Mouse (Mus musculus): Measurements from ENCODE around the gene Rps6ka2.

The Rps6ka2 gene

DNA sequence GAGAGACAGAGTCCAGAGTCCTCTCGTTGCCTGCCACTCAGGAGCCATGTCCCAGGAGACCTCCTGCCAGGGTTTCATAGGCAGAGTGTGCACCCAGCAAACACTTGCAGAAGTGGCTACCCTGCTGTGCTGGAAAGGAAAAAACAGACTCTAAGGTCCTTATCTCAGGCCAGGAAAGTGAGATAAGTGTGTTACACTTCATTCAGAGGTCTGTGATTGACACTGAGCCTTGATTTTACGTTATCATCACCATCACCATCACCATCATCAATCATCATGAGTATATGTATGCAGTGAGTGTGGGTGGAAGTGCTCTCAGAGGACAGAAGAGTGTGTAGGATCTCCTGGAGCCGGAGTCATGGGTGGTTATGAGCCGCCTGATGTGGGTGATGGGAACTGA lies 51.4 kb downstream of the Rps6ka2 start:
- no peak for DNase-seq (ENCODE audit: low read depth)

DNA sequence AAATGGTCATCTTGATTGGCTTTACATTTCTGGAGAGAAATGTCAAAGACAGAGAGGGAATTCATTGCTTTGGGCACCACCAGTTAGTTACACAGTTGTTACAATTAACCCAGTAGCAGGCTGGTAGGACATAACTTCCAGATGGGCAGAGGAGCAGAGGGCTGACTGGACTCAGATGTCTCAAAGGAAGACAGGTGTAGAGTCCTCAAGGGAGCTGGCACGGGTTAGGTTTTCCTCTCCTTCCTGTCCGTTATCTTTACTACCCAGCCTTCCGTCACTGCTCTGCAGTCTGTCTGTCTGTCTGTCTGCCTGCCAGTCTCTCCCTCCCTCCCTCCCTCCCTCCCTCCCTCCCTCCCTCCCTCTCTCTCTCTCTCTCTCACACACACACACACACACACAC lies 52.3 kb downstream of the Rps6ka2 start:
- DNase-seq (ENCODE audit: low read depth): no peak

DNA sequence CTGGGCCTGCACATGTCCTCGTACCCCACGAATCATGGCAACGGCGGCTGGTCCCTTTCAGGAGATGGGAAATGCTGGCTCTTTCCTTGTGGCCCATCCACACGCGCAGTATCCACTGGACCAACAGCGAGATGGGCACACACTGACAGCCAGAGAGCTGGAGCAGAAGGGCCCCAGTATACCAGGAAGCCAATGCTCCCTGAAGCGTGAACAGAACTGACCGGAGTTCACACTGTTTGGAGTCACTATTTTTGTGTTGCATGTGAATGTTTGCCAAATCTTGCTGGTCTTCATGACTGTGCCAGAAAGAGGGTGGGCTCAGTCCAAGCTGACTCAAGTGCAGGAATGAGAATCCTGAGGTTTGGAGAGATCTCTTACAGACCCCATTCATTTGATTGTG lies 58.6 kb downstream of the Rps6ka2 start:
- no peak for DNase-seq (ENCODE audit: low read depth)

DNA sequence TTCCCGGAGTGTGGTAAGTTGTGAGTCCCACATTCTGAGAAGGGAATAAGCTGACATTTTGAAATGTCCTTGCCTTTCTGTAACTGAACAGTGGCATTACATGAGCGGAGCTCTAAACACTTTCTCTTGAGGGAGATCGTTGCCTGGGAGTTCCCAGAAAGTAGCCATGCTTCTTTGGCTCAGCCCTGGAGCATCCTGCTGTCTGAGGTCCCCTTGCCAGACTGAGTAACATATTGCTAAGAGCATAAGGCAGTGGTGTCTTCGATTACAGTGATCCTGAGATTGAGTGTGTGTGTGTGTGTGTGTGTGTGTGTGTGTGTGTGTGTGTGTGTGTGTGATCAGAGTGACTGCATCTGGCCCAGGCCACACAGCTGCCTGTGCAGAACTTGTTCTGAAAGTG lies 61.4 kb downstream of the Rps6ka2 start:
- DNase-seq (ENCODE audit: low read depth): no peak

DNA sequence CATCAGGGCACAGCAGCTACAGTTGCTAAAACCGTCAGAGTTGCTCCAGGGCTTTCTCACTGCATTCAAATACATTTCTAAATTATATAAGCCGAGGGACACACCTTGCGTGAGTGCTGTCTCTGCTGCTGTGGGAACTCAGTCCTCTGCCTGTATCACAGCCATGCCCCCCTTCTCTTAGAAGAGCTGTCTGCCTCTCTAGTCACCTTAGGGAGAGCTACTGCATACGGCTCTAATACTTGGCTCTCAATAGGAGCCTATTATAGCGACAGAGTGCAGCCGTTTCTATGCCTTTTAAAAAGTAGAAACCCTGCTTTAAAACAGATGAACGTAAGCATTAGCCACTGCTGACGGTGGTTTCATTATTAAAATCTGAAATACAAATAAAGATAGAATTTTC lies 61.9 kb downstream of the Rps6ka2 start:
- DNase-seq (ENCODE audit: low read depth): no peak

DNA sequence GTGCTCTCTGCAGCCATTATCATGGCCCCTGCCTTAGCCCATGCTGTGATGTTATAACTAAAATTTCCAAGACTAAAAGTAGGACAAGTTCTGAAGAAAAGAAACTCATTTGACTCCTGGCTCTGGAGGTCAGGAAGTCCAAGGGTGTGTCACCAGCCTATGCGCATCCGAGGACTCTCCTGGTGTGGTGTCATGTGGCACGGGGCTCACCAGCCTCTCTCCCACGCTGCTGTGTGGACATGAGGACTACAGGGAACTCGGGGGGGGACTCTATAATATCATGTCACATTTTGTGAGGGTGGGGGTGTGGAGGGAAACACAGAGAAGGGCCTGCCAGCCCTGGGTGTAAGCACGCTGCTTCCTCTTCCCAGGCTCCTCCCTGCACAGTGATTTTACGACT lies 62.5 kb downstream of the Rps6ka2 start:
- no peak for DNase-seq (ENCODE audit: low read depth)

DNA sequence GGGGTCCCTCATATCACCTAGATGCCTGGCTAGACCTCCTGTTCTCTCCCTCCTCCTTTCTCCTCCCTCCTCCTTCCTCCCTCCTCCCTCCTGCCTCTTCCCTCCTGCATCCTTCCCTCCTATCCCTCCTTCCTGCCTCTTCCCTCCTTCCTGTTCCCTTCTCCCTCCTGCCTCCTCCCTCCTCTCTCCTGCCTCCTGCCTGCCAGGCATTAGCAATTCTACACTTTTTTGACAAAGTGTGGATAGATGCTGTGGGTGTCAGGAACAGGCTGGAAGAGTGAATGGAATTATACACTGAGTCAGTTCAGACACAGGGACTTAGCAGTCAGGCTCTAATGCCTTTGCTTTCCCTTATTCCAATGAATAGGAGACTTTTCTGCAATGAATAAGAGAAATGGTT lies 63.3 kb downstream of the Rps6ka2 start:
- DNase-seq (ENCODE audit: low read depth): no peak

DNA sequence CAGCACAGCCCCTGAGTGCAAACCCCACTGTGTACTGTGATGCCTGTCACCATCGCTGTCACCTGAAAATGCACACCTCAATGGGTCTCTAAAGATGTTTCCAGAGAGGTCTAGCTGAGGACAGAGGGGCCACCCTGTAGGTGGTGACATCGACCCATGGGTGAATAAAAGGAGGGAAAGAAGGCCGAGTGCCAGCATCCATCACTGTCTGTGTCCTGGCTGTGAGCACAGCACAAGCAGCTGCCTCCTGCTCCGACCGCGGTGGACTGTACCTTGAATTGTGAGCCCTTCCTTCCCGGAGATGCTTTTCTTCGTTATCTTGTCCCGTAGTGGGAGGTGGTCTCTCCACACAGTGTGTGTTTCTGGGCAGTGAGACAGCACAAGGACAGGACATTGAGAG lies 67.8 kb downstream of the Rps6ka2 start:
- no peak for DNase-seq (ENCODE audit: low read depth)

DNA sequence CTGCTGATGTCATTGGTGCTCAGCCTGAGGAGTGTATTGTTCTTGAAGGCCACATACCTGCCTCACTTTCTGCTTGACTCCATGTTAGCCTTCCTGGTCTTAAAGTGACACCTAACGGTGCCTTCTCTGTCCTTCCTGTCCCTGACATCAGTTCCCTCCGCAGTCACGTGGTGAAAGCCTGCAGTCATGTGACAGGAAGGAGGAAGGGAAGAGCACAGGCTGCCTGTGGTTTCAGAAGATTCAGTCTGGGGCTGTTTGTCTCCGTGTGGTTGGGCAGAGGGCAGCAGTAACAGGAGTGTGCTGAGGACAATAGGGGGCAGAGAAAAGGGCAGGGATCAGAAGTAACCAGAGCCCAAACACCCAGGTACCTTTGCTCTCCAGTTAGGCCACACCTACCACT lies 68.9 kb downstream of the Rps6ka2 start:
- DNase-seq (ENCODE audit: low read depth): no peak

DNA sequence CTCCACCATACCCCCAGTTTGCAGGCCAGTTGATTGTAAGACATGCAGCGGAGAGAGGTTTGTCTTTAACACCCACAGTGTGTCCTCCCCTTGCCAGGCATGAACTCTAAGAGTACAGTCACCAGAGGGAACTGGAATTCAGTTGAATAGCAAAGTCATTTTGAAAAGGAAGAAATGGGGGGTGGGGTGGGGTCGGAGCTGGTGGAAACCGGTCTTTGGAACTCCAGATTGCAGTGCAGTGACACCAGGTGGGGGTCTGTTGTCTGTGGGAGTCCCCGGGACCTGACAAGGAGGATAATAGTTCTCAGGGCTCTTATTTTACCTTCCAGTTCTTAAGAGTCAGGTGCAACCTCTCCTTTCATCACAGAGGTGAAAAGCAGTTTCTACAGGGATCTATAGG lies 70.6 kb downstream of the Rps6ka2 start:
- no peak for DNase-seq (ENCODE audit: low read depth)

DNA sequence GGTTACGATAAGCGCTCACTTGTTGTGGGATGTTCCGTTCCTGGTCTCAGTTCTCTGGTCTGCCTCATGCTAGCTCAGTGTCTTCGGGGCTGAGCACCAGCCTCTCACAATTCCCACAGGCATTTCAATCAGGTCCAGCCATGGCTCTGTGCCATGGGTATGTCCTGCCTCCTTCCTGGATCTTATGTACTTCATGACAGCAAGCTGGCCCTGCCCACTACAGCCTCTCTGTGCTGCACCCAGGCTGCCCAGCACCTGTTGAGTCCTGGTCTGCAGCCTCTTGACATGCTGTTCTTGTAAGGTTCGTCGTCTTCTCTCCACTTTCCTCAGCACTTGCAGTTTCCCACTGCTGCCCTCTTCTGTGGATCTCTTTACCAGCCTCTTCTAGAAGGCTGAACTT lies 75.2 kb downstream of the Rps6ka2 start:
- no peak for DNase-seq (ENCODE audit: low read depth)

DNA sequence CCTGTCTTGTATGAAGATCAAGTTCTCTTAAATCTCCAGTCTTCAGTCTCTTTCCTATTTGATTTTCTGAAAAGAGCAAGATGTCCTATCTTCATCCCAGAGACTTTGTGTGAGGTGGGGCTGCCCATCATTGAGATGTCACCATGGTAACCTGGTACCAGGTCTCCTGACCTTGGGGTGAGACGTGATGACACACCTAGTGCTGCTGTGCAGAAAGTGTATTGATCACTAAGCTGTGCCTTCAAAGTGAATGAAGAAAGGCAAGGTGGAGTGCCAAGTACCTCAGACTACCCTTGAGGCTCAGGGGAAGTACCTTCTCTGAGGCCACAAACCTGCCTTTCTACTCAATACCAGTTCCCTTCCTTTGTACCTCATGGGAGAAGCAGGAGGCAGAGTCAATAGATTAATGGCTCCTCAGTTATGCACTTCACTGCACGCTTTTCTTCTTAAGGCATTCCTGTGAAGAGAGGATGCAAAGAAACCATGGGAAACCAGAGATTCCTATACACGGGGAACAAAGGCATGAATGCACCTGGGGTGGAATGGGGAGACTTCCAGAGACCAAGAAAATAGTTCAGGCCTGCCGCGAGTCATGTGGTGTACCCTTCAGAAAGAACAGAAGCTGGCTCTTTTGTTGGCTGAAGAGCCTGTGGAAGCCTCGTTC lies 77.1 kb downstream of the Rps6ka2 start:
- DNase-seq (ENCODE audit: low read depth): no peak

DNA sequence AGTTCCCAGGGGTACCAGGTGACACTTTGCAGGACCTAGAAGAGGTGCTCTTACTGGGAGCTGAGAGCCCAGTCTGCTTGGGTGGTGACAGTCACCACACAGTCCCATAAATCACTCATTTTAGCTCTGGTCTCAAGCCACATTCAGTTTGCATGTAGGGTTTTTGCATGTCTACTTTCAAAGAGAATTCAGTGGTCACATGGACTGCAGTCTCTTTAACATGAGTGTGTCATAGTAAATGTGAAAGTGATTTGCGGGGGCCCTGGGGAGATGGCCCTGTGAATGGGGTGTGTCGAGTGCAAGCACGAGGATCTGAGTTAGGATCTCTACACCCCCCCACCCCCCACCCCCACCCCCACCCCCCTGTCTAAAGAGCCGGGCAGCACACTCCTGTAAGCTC lies 80.5 kb downstream of the Rps6ka2 start:
- no peak for DNase-seq (ENCODE audit: low read depth)

DNA sequence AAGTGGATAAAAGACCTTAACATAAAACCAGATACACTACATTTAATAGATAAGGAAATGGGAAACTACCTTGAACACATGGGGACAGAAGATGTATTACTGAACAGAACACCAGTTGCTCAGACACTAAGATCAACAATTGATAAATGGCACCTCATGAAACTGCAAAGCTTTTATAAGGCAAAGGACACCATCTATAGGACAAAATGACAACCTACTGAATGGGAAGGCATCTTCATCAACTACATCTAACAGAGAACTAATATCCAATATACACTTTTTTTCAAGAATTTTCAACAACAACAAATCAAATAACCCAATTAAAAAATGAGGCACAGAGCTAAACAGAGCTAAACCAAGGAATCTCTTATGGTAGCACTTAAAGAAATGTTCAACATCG lies 87.3 kb downstream of the Rps6ka2 start:
- DNase-seq (ENCODE audit: low read depth): no peak

DNA sequence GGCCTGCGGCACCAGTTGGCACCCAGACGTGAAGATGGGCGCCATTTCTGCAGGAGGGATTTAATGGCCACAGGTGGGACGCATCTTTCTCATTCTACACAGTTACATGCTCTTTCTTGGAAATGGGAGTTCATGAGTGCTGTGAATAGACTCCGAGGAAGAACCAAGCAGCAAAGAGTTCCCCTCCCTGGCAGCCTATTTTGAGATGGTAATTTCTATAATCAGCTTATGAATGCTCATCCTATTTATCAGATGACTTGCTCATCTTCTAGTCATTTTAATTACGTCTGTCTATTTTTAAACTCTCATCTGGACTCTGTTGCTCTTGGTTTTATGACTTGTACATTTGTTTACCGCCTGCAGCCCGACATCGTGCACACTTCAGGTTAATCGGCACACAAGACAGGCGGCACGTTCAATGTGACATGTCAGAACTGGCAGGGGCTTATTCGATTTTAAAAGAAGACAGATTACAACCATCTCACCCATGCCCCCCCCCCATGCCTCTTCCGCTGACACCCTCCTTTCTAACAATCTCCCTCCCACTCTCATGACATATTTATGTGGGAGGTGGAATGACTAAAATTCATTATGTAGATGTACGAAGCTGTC lies 88.9 kb downstream of the Rps6ka2 start:
- no peak for DNase-seq (ENCODE audit: low read depth)

DNA sequence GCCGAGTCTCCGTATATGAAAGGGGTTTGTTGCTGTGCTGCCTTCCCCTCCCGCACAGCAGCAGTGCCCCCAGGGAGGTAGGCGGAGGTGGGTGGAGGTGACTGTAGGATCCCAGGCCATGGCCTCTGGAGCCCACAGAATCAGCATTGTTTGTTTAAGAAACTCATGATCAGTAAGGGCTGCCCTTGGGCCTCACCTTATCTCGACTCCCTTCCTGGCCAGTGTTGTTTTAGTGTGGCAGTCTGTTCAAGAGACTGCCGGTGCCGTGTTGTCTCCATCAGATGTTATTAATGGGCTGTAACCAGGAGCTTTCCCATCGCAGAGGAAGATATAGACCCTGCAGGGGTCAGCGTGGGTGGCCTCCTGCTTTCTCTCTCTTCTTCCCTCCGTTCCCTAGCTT lies 90.4 kb downstream of the Rps6ka2 start:
- DNase-seq (ENCODE audit: low read depth): no peak

DNA sequence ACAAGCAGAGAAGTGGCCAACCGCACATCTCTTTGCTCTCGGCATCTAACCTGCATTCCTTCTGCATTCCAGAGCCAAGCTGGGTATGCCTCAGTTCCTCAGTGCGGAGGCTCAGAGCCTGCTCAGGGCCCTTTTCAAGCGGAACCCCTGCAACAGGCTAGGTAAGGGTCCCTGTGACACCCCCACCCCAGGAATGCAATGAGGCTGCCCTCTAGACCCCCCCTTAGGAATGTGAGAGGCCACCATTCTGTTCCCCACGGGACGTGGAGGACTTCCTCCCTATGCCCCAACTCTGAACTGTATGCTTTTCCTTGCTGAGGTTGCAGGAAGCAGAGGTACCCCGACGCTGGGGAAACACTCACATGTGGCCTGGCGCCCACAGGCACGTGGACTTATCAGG lies 92.1 kb downstream of the Rps6ka2 start:
- no peak for DNase-seq (ENCODE audit: low read depth)

DNA sequence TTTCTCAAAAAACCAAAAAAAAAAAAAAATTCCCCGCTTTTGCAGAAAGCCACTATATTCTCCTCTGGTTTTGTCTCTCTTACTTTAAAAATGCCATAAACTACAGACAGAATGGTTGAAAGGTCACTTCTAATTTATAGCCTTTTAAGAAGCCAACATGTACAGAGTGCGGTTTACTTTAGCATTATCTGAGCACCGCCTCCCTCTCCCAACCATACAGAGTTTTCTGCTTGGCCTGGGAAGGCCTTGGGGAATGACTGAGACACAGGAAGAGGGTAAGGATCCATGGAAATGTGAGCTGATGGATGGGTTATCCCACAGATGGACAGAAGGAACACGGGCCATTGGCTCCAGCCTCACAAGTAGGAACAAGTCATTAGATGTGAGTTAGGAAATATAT lies 92.7 kb downstream of the Rps6ka2 start:
- DNase-seq (ENCODE audit: low read depth): no peak

DNA sequence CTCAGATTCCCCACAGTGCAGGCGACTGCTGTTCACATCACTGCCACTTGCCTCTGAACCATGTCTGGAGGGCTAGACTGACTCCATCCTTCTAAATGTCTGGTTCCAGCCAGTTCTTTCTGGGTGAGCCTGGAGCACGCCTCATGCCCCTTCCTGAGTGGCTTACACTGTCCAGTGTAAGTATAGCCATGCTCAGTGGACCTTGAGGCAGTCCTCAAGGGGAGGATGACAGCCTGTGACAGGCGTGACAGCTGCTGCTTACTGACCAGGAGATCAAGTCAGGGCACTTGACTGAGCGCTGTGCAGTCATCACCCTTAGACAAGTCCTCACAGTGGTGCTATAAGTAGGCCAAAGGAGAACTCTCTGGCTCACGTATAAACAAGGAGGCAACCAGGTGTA lies 94.7 kb downstream of the Rps6ka2 start:
- DNase-seq (ENCODE audit: low read depth): no peak

DNA sequence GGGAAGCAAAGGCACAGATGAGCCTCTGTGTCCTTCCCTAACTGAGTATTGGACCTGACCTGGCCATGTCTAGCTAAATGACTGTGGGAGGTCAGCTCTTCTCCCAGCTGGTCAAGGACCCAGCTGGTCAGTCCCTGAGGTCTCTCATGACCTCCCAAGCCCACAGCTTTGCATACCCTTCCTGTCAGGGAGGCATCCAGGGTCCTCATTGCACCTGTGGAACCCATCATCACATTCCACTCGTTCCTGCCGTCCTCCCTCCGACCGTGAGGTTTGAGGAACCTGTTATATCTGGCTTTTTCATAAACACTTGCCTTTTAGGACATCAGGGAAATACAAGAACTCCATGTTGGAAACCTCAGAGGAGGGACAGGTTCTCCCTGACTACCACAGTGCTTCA lies 95.4 kb downstream of the Rps6ka2 start:
- no peak for DNase-seq (ENCODE audit: low read depth)

DNA sequence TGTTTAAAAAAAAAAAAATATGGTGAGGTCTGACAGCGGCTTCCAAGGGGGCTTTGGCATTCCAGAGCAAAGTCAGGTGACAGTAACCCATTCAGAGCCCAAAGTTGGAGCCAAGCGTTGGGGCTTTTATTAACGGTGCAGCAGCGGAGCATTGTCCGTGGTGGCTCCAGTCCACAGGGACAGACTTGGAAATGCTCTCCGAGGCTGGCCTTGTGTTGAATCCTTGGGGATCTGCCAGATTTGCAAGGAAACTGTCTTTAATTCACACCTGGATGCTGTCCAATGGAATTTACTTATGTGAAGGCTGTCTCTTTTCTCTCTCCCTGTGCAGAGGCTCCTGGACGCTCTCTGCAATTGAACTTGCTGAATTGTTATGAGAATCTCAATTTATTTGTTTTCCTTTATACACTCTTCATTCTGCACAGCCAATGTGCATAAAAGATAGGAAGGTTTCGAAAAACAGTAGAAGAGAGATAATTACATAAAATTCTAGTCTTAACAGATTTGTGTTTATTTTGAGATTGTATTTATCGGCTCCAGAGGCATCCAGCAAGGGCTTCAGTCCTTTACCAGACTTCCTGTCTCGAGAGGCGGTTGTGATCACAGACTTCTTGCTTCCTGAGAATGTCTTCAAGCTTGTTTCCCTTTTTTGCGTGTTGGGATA lies 95.9 kb downstream of the Rps6ka2 start:
- no peak for DNase-seq (ENCODE audit: low read depth)

DNA sequence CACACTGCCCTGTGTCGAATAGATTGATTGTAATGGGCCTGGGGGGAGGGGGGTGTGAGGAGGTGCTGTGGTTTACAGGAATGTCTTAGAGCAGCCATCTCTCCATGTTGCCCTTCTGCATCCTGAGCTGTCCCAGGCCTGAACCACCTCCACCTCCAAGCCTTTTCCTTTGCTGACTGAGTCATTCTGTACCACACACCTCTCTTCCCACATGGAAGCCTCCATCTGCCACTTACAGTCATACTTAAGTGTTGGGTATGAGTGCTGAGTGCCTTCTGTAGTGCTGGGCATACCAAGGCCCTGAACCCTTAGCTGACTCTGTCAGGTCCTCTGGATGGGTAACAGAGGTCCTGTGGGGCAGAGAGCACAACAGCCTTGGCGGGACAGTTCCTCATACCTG lies 97.9 kb downstream of the Rps6ka2 start:
- no peak for DNase-seq (ENCODE audit: low read depth)

DNA sequence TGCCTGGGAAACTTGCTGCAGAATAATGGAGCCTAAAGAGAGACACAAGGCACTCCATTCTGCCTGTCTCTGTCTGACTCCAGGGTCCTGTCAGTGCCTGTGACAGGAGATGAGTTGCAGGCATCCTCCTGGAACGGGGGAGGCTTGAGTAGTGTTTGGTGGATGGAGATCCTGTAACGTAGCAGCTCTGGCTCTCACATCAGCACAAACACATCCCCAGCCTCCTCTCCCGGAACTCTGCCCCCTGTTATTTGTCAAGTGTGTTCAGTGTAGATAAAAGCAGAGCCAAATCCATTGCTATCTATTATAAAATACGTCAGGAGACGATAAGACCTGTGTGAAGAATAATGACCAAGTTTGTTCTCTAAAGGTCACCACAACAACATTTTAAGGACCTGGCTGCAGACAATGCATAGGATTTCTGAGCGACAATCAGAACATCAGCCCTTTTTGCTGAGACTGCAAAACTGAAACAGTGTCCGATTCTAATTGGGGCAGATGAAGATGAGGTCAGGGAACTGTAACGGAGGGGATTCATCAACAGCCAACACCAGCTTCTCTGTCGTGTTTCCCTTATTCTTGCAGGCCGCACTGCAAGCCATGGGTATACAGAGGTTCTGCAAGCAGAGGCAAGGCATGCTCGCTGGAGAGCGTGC lies 99.4 kb downstream of the Rps6ka2 start:
- DNase-seq (ENCODE audit: low read depth): no peak
